Mouse (Mus musculus): ENCODE measurements around the gene Lgmn.

DNA sequence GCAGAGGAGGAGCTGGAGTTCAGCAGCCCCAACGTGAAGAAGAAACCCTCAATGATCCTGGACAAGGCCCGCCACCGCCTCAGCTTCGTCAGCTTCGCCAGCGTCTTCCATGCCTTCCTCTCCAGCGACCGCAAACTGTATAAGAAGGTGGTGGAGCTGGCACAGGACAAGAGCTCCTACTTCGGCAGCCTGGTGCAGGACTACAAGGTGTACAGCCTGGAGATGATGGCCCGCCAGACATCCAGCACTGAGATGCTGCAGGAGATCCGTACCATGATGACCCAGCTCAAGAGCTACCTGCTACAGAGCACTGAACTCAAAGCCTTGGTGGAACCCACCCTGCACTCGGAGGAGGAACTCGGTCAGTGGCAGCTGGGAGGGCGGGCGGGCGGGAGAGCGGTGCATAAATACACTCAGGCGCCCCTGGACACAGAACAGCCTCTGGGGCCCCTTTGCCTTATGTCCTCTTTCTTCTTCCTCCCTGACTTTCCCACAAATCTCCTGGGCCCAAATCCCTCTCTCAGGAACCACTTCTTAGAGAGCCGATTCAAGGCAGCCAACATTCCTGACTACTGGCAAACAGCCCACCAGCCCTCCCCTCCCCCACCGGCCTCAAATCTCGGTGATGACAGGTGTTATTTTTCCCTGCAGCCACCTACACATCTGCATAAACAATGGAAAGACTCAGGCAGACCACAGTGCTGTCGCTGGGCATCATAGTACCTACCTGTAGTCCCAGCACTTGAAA is 70.0 kb downstream of the Lgmn start:
- no peak for TF ChIP-seq CTCF (IDR thresholded peaks at IDR 0.05; ENCODE audit: extremely low read depth, insufficient read length, insufficient replicate concordance, low read depth, low read length)
- no peak for TF ChIP-seq POLR2A (IDR thresholded peaks at IDR 0.05; ENCODE audit: low read depth, low read length)
